Mouse (Mus musculus): ENCODE measurements around the gene 1700022I11Rik. TPM values are rescaled to one million over a fixed set of nuclear protein-coding genes. Genes with fewer than 3 reads are reported as not detected.
A peak's percentile ranks its signal among the peaks of the same experiment; 100 is the strongest.

The 1700022I11Rik gene
- polyA plus RNA-seq, 1 experiment, result not detected

DNA sequence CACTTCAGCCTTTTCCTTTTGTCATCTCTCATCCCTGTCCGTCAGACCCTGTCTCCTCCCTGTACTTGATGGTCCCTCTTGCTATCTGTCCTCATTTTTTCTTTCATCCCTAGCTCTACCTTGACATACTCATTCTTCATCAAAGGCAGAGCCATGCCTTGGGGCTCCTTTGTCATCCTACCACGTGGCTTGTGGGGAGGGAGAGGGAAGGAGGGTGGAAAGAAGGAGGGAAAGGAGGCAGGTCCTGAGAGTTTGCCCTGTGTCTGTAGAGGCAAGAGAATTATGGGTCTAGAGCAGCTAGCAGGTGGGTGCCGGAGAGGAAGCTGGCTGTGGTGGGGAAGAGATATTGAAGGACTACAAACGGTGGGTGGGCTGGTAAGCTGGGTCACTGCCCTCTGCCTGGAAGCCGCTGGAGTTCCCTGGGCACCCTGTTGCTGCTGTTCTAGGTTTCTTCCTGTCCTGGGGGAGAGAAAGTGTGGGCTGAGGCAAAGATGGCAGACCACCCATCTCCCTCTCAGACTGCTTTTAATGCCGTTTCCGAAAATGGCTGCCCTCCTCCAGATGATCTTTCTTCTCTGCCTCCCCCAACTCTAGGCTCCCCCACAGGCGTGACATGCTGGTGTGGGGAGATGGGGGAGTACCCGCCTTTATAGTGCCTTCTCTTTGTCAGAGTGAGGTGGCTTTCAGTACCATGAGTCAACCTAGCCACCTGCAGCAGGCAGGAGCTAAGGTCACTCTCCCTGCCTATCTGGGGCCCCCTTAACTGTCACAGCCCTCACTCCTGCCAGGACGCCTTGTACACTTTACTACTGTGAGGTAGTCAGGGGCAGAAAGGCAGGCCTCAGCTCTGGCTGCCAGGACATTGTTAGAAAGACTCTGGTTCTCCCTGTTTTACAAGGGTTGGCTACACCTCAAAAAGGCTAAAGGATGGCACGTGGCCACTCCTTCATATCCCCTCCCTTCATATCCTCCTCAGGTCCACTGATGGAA is 17.9 kb upstream of the 1700022I11Rik start:
- Histone ChIP-seq H3K4me1 (ENCODE audit: control insufficient read depth, insufficient read depth, insufficient read length, low read length) (peaks cover 11% of the 10 kb centered on the region), H3K27me3 (ENCODE audit: control insufficient read depth, insufficient read depth, low read length) (no peaks in the 10 kb centered on the region), H3K36me3 (ENCODE audit: control insufficient read depth, insufficient read depth, low read length) (no peaks in the 10 kb centered on the region), H3K4me3 (ENCODE audit: low read depth, low read length) (no peak overlapping the region), H3K27ac (ENCODE audit: insufficient read depth, low read depth, low read length) (peak overlapping the region; percentile 1; the same call in 1 of the 2 replicates)
- TF ChIP-seq CTCF (IDR thresholded peaks at IDR 0.05; ENCODE audit: extremely low read depth, insufficient read length, insufficient replicate concordance, low read depth, low read length) (no peak), POLR2A (IDR thresholded peaks at IDR 0.05; ENCODE audit: low read depth, low read length) (no peak)
- 44% methylated on average over 11 of the region's 11 CpGs for WGBS

GRCm38 (mm10) chr4:42952563-42952962 is 16.8 kb upstream of the 1700022I11Rik start:
- no peak for TF ChIP-seq CTCF (IDR thresholded peaks at IDR 0.05; ENCODE audit: extremely low read depth, insufficient read length, insufficient replicate concordance, low read depth, low read length)
- no peak for TF ChIP-seq POLR2A (IDR thresholded peaks at IDR 0.05; ENCODE audit: low read depth, low read length)
- WGBS, result 91% methylated on average over 7 of the region's 7 CpGs
- H3K27ac ChIP-seq (ENCODE audit: insufficient read depth, low read depth, low read length), result no peak overlapping the region

GRCm38 (mm10) chr4:42953435-42954094 is 15.8 kb upstream of the 1700022I11Rik start:
- no peak for TF ChIP-seq POLR2A (IDR thresholded peaks at IDR 0.05; ENCODE audit: low read depth, low read length)
- no peak for TF ChIP-seq CTCF (IDR thresholded peaks at IDR 0.05; ENCODE audit: extremely low read depth, insufficient read length, insufficient replicate concordance, low read depth, low read length)
- 69% methylated on average over 10 of the region's 10 CpGs for WGBS
- Histone ChIP-seq H3K4me1 (ENCODE audit: control insufficient read depth, insufficient read depth, insufficient read length, low read length) (peaks cover 11% of the 10 kb centered on the region), H3K27ac (ENCODE audit: insufficient read depth, low read depth, low read length) (peak overlapping the region; percentile 54; the same call in 1 of the 2 replicates), H3K27me3 (ENCODE audit: control insufficient read depth, insufficient read depth, low read length) (no peaks in the 10 kb centered on the region), H3K36me3 (ENCODE audit: control insufficient read depth, insufficient read depth, low read length) (no peaks in the 10 kb centered on the region), H3K4me3 (ENCODE audit: low read depth, low read length) (no peak overlapping the region)

More at GRCm38 (mm10) chr4:42952563-42952962, 16.8 kb upstream of the 1700022I11Rik start:
- Histone ChIP-seq H3K4me3 (ENCODE audit: low read depth, low read length) (no peak overlapping the region), H3K4me1 (ENCODE audit: control insufficient read depth, insufficient read depth, insufficient read length, low read length) (peaks cover 11% of the 10 kb centered on the region), H3K36me3 (ENCODE audit: control insufficient read depth, insufficient read depth, low read length) (no peaks in the 10 kb centered on the region), H3K27me3 (ENCODE audit: control insufficient read depth, insufficient read depth, low read length) (no peaks in the 10 kb centered on the region)

DNA sequence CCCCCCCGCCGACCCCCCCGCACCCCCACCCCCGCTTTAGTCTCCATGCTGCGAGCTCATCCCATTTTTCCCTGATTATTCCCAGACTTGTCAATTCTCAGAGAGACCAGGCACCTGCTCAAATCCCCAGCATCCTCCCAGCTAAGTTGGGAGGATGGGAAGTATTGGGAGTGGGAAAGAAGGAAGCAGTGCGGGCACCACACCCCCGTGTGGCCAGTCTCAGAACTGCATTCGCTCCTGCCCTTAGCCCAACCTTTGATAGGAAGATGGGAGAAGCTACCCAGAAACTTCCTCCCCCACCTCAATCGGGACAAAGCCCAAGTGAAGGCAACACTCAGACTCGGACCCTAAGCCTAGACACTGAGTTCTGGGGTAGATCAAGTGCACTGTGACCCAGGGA is 15.1 kb upstream of the 1700022I11Rik start:
- Histone ChIP-seq H3K27ac (ENCODE audit: insufficient read depth, low read depth, low read length) (no peak overlapping the region), H3K27me3 (ENCODE audit: control insufficient read depth, insufficient read depth, low read length) (no peaks in the 10 kb centered on the region), H3K4me3 (ENCODE audit: low read depth, low read length) (no peak overlapping the region), H3K36me3 (ENCODE audit: control insufficient read depth, insufficient read depth, low read length) (no peaks in the 10 kb centered on the region), H3K4me1 (ENCODE audit: control insufficient read depth, insufficient read depth, insufficient read length, low read length) (peaks cover 7% of the 10 kb centered on the region)
- 14% methylated on average over 10 of the region's 10 CpGs for WGBS
- TF ChIP-seq POLR2A (IDR thresholded peaks at IDR 0.05; ENCODE audit: low read depth, low read length) (no peak), CTCF (IDR thresholded peaks at IDR 0.05; ENCODE audit: extremely low read depth, insufficient read length, insufficient replicate concordance, low read depth, low read length) (peak; percentile 78)

DNA sequence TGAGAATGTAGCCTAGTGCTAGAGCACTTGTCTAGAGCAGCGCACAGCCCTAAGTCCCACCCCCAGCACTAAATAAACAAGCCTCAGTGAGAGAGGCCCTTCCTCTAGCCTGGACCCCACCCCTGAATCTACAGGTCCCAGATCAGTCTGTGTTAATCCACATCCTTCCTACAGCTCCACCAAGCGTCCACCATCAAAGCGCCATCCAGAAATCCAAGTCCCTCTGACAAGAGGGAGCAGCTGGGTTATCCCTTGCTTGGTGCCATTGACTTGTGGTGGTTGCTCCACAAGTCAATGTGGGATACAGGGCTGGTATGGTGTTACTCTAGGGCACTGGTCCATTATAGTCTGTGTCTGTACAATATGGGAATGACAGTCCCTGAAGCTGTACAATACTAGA is 14.2 kb upstream of the 1700022I11Rik start:
- 94% methylated on average over 3 of the region's 3 CpGs for WGBS
- Histone ChIP-seq H3K27ac (ENCODE audit: insufficient read depth, low read depth, low read length) (no peak overlapping the region), H3K36me3 (ENCODE audit: control insufficient read depth, insufficient read depth, low read length) (no peaks in the 10 kb centered on the region), H3K4me3 (ENCODE audit: low read depth, low read length) (no peak overlapping the region), H3K27me3 (ENCODE audit: control insufficient read depth, insufficient read depth, low read length) (no peaks in the 10 kb centered on the region), H3K4me1 (ENCODE audit: control insufficient read depth, insufficient read depth, insufficient read length, low read length) (peaks cover 5% of the 10 kb centered on the region)
- no peak for TF ChIP-seq CTCF (IDR thresholded peaks at IDR 0.05; ENCODE audit: extremely low read depth, insufficient read length, insufficient replicate concordance, low read depth, low read length)
- no peak for TF ChIP-seq POLR2A (IDR thresholded peaks at IDR 0.05; ENCODE audit: low read depth, low read length)

DNA sequence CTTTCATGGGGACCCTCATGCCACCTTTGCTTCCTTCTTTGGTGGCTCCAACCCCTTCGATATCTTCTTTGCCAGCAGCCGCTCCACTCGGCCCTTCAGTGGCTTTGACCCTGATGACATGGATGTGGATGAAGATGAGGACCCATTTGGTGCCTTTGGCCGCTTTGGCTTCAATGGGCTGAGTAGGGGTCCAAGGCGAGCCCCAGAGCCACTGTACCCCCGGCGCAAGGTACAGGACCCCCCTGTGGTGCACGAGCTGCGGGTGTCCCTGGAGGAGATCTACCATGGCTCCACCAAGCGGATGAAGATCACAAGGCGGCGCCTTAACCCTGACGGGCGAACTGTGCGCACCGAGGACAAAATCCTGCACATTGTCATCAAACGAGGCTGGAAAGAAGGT is 12.8 kb upstream of the 1700022I11Rik start:
- 94% methylated on average over 17 of the region's 17 CpGs for WGBS
- Histone ChIP-seq H3K4me1 (ENCODE audit: control insufficient read depth, insufficient read depth, insufficient read length, low read length) (no peaks in the 10 kb centered on the region), H3K27me3 (ENCODE audit: control insufficient read depth, insufficient read depth, low read length) (no peaks in the 10 kb centered on the region)

DNA sequence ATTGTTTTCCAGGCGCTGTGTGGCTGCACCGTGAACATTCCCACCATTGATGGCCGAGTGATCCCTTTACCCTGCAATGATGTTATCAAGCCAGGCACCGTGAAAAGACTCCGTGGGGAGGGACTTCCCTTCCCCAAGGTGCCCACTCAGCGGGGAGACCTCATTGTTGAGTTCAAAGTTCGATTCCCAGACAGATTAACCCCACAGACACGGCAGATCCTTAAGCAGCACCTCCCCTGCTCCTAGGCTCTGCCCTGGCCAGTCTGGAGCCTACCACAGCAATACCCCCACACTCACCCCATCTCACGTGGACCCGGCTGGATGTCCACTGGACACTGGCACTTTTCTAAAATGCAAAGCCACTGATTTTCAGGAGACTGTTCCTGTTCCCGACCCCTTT is 12.1 kb upstream of the 1700022I11Rik start:
- H3K27ac ChIP-seq (ENCODE audit: insufficient read depth, low read depth, low read length), result no peak overlapping the region
- H3K36me3 ChIP-seq (ENCODE audit: control insufficient read depth, insufficient read depth, low read length), result no peaks in the 10 kb centered on the region
- no peak overlapping the region for H3K4me3 ChIP-seq (ENCODE audit: low read depth, low read length)
- no peaks in the 10 kb centered on the region for H3K4me1 ChIP-seq (ENCODE audit: control insufficient read depth, insufficient read depth, insufficient read length, low read length)
- TF ChIP-seq CTCF (IDR thresholded peaks at IDR 0.05; ENCODE audit: extremely low read depth, insufficient read length, insufficient replicate concordance, low read depth, low read length), result no peak
- no peak for TF ChIP-seq POLR2A (IDR thresholded peaks at IDR 0.05; ENCODE audit: low read depth, low read length)
- H3K27me3 ChIP-seq (ENCODE audit: control insufficient read depth, insufficient read depth, low read length), result no peaks in the 10 kb centered on the region
- 69% methylated on average over 11 of the region's 11 CpGs for WGBS

More for the DNA sequence above, 12.8 kb upstream of the 1700022I11Rik start:
- Histone ChIP-seq H3K27ac (ENCODE audit: insufficient read depth, low read depth, low read length) (no peak overlapping the region), H3K4me3 (ENCODE audit: low read depth, low read length) (no peak overlapping the region), H3K36me3 (ENCODE audit: control insufficient read depth, insufficient read depth, low read length) (no peaks in the 10 kb centered on the region)
- TF ChIP-seq POLR2A (IDR thresholded peaks at IDR 0.05; ENCODE audit: low read depth, low read length) (no peak), CTCF (IDR thresholded peaks at IDR 0.05; ENCODE audit: extremely low read depth, insufficient read length, insufficient replicate concordance, low read depth, low read length) (no peak)

Data from small intestine, adult 2 months (tissue).